ENCODE assay signal across 8 mouse cellular contexts in the genomic region with DNA sequence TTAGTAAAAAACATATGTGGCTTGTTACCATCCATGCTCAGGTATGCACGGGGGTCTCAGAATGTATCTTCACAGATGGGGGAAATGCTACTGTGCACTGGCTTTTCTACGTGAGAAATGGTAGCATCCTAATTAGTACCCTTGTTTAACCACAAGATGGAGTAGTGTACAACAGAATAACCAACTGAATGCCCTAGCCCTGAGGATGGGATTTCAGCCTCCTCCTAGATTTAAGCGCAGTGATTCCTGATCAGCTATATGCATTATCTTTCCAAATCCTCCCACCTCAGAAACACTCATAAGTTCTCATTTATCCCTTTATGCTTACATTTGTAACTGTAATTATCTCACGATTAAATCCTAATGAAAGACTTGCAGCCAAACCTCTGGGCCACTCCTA. TPM values are rescaled to one million over a fixed set of nuclear protein-coding genes. Genes with fewer than 3 reads are reported as not detected.
DNase-seq lines count a peak whose midpoint lies in the region; ATAC-seq lines count a peak whose summit lies in the region.

No protein-coding gene starts in this region.

- DNase-seq in heart, adult 8-10 months (ENCODE audit: low spot score), result peak; percentile 7
- DNase-seq in heart, embryonic 10.5 days (ENCODE audit: low spot score), result no peak
- DNase-seq in 3T3-L1 (ENCODE audit: low read depth, low spot score) (peak; percentile 67), R1 (ENCODE audit: low read depth, low spot score) (peak; percentile 49)
- DNase-seq in urinary bladder, adult 2 months (ENCODE audit: low spot score), result no peak
- DNase-seq in spleen, postnatal 36 days (ENCODE audit: low spot score in 2 of 2), result no peak

- H3K36me3 ChIP-seq in heart, embryonic 10.5 days, result no peaks in the 10 kb centered on the region
- H3K36me3 ChIP-seq in hindbrain, embryonic 13.5 days, result no peaks in the 10 kb centered on the region
- no peaks in the 10 kb centered on the region for H3K36me3 ChIP-seq in neural tube, embryonic 14.5 days (ENCODE audit: control insufficient read depth, insufficient read depth, low read length)

- H3K27me3 ChIP-seq in heart, embryonic 10.5 days (ENCODE audit: insufficient read depth, poor library complexity, severe bottlenecking), result no peaks in the 10 kb centered on the region
- no peaks in the 10 kb centered on the region for H3K27me3 ChIP-seq in hindbrain, embryonic 13.5 days
- H3K27me3 ChIP-seq in neural tube, embryonic 14.5 days (ENCODE audit: control insufficient read depth, insufficient read depth, low read length), result no peaks in the 10 kb centered on the region

- no peak overlapping the region for H3K9ac ChIP-seq in hindbrain, embryonic 13.5 days
- no peak overlapping the region for H3K9ac ChIP-seq in neural tube, embryonic 14.5 days (replicated peaks; ENCODE audit: low read depth, low read length)

- H3K27ac ChIP-seq in heart, embryonic 10.5 days, result no peak overlapping the region
- H3K27ac ChIP-seq in hindbrain, embryonic 13.5 days, result no peak overlapping the region
- H3K27ac ChIP-seq in neural tube, embryonic 14.5 days (ENCODE audit: low read depth, low read length), result no peak overlapping the region

- peaks cover 12% of the 10 kb centered on the region; the same call in 1 of the 2 replicates for H3K4me1 ChIP-seq in heart, embryonic 10.5 days
- H3K4me1 ChIP-seq in hindbrain, embryonic 13.5 days (replicated peaks), result no peaks in the 10 kb centered on the region; the same call in 1 of the 2 replicates
- no peaks in the 10 kb centered on the region for H3K4me1 ChIP-seq in neural tube, embryonic 14.5 days (ENCODE audit: control insufficient read depth, insufficient read depth, low read length)

- 16% methylated on average over 4 of the region's 4 CpGs for WGBS in heart, embryonic 10.5 days
- 15% methylated on average over 4 of the region's 4 CpGs for WGBS in hindbrain, embryonic 13.5 days
- 16% methylated on average over 4 of the region's 4 CpGs for WGBS in neural tube, embryonic 14.5 days

- H3K4me2 ChIP-seq in hindbrain, embryonic 13.5 days, result no peak overlapping the region
- H3K4me2 ChIP-seq in neural tube, embryonic 14.5 days (ENCODE audit: low read depth, low read length), result no peak overlapping the region

- peak; percentile 81 for ATAC-seq in hindbrain, embryonic 13.5 days (ENCODE audit: low FRiP score)
- peak; percentile 85 for ATAC-seq in neural tube, embryonic 14.5 days (ENCODE audit: low read depth)

- no peaks in the 10 kb centered on the region for H3K9me3 ChIP-seq in heart, embryonic 10.5 days
- H3K9me3 ChIP-seq in hindbrain, embryonic 13.5 days, result no peaks in the 10 kb centered on the region
- no peaks in the 10 kb centered on the region for H3K9me3 ChIP-seq in neural tube, embryonic 14.5 days (ENCODE audit: control insufficient read depth, low read length)

- H3K4me3 ChIP-seq in heart, embryonic 10.5 days, result no peak overlapping the region
- H3K4me3 ChIP-seq in hindbrain, embryonic 13.5 days, result no peak overlapping the region
- H3K4me3 ChIP-seq in neural tube, embryonic 14.5 days (ENCODE audit: low read depth, low read length), result no peak overlapping the region

RNA-seq across cellular contexts. Expression of a gene that starts 37.6 kb away (rescaled TPM):
- total RNA-seq in heart, adult 8-10 months (2022), result under 1 TPM; 0.12 to 0.60 (median 0.20) TPM
- polyA plus RNA-seq in heart, embryonic 10.5 days (2016; fragmentation: Nextera tagmentation; extraction: Ambion mirVana), result 3.1 and 4.9 TPM in 2 replicates
- polyA plus RNA-seq in hindbrain, embryonic 13.5 days (2015; fragmentation: Nextera tagmentation; extraction: Ambion mirVana), result 16.6 and 16.8 TPM in 2 replicates
- polyA plus RNA-seq in neural tube, embryonic 14.5 days (2014; fragmentation: Nextera tagmentation; extraction: Ambion mirVana), result 15.1 and 16.6 TPM in 2 replicates
- polyA plus RNA-seq in urinary bladder, adult 2 months (2012; rRNA removed), result 0.28 and 0.32 TPM in 2 replicates

Comparison
In these comparisons a context has a peak if more than half of its experiments do, and no peak if none do; other contexts are left out.
1. DNase-seq: peak in heart, adult 8-10 months (single experiment), 3T3-L1 (single experiment) and R1 (single experiment); none in heart, embryonic 10.5 days (single experiment), urinary bladder, adult 2 months (single experiment) and spleen, postnatal 36 days (0 of 2).